Mouse (Mus musculus): ENCODE measurements around the gene Alkbh5.
A peak's percentile ranks its signal among the peaks of the same experiment; 100 is the strongest.
"Not testable (repeated sequence)": the region's sequence is repeated elsewhere in the genome, so short reads cannot be mapped to it uniquely, and the experiment has no call there.

Alkbh5 gene

GRCm38 (mm10) chr11:60541831-60542230, 5.7 kb downstream of the Alkbh5 start:
- no peak for DNase-seq (ENCODE audit: low spot score in 2 of 2)

GRCm38 (mm10) chr11:60543211-60543610, 7.0 kb downstream of the Alkbh5 start:
- DNase-seq (ENCODE audit: low spot score in 2 of 2): not testable (repeated sequence)

- DNase-seq (ENCODE audit: low spot score in 2 of 2): no peak
Observed at GRCm38 (mm10) chr11:60545433-60545832, 9.3 kb downstream of the Alkbh5 start.

DNA sequence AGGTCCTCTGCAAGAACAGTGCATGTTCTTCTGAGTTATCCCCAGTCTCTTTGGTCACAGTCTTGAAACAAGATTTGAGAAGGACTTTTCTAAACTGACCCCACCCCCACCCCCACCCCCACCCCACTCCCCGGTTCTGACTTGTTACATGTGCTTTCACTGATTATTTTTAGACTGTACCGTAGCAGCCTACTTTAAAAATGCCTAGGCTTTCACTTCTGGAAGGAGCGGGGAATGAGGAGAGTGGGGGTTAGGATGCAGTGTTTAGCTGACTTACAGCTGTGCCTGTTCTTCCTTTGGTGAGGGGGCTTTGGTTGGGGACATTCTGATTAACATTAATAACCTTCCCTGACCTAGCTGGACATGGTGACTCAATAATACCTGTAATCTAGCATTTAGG, 11.9 kb downstream of the Alkbh5 start:
- no peak for DNase-seq (ENCODE audit: low spot score in 2 of 2)

DNA sequence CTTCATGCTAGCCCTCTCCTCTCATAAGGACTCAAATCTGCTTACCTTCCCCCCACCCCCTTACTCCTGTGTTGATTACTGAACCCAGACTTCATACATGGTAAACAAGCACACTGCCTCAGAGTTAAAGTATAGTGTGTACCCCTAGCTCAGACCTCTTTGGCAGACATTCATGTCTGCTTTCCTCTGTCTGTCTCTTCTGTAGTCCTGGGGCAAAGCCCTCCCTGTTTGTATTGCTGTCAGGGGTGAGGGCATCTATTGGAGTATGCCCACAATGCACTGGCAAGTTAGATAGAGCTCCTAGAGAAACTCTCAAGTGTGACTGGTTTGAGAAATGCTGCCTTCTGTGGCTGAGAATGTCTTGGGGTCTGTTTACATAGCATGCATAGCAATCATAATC, 16.9 kb downstream of the Alkbh5 start:
- no peak for DNase-seq (ENCODE audit: low spot score in 2 of 2)

DNA sequence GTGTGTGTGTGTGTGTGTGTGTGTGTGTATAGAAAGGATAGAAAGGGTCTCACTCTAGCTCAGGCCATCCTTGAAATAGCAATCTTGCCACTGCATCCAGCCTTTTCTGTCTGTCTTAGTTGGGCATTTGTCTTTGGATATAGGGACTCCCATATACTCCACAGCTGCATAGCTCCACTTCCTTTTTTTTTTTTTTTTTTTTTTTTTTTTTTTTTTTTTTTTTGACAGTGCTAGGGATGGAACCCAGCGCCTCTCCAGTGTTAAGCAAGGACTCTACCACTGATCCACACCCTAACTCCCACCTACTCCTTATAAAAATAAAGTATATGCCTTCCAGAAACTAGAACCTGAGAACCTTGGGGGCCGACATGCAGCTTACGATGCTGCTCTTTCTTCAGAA, 21.5 kb downstream of the Alkbh5 start:
- no peak for DNase-seq (ENCODE audit: low spot score in 2 of 2)

- DNase-seq (ENCODE audit: low spot score in 2 of 2): peak; percentile 75 to 81
Observed at GRCm38 (mm10) chr11:60559342-60559741, 23.2 kb downstream of the Alkbh5 start.

DNA sequence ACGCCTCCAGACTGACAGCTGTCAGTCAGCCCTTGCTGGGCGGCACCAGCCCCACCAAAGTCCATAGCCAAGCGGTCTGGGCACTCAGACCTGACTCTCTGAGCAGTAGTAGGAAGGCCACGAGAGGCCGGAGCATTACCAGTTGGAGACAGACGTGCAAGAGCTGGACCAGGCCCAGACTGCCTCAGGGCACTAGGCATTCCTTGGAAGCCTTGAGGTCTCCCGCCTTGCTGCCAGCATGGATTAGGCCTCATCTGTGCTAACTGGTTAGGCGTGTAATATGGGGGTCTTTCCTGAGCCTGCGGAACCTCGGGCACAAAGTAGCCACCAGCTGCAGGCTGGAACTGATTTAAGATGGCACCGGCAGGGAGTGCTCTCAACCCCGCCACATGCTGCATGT, 37.8 kb downstream of the Alkbh5 start:
- DNase-seq (ENCODE audit: low spot score in 2 of 2): not testable (repeated sequence)

All from right cerebral cortex, postnatal 10 days (tissue).